Mouse (Mus musculus): ENCODE data around the gene Emp3. TPM values are rescaled to one million over a fixed set of nuclear protein-coding genes. Genes with fewer than 3 reads are reported as not detected.
"Not testable (repeated sequence)": the region's sequence is repeated elsewhere in the genome, so short reads cannot be mapped to it uniquely, and the experiment has no call there.

The Emp3 gene
- polyA plus RNA-seq, 1 experiment from 2014 or later, result 48.2 TPM

DNA sequence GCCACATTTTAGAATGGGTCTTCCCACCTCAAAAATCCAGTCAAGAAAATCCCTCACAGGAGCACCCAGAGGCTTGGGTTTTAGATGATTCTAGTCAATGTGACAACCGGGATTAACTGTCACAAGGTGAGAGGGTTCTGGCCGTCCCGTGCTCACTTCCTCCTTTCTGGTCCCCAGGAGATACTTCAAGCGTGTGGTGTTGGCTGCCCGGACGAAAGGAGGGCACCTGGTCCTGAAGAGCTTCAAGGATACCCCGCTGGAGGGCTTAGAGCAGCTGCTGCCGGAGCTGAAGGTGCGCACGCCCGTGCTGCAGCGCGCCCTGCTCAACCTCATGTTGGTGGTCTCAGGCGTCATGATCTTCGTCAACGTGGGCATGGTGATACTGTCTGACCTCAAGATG lies 12.1 kb downstream of the Emp3 start:
- H3K27me3 ChIP-seq (replicated peaks), result no peaks in the 10 kb centered on the region
- H3K4me3 ChIP-seq (replicated peaks), result no peak overlapping the region
- peaks cover 24% of the 10 kb centered on the region for H3K36me3 ChIP-seq
- 96% methylated on average over 16 of the region's 16 CpGs for WGBS
- no peak overlapping the region for H3K4me2 ChIP-seq
- no peak overlapping the region for H3K9ac ChIP-seq (replicated peaks)
- H3K27ac ChIP-seq (replicated peaks), result no peak overlapping the region
- H3K9me3 ChIP-seq (replicated peaks), result no peaks in the 10 kb centered on the region
- no peaks in the 10 kb centered on the region for H3K4me1 ChIP-seq
- ATAC-seq (ENCODE audit: low FRiP score), result no peak

- Histone ChIP-seq H3K4me3 (replicated peaks) (no peak overlapping the region), H3K4me1 (no peaks in the 10 kb centered on the region), H3K9ac (replicated peaks) (no peak overlapping the region), H3K27me3 (replicated peaks) (no peaks in the 10 kb centered on the region), H3K27ac (replicated peaks) (no peak overlapping the region), H3K36me3 (peaks cover 24% of the 10 kb centered on the region), H3K4me2 (no peak overlapping the region), H3K9me3 (replicated peaks) (no peaks in the 10 kb centered on the region)
- ATAC-seq (ENCODE audit: low FRiP score), result no peak
Observed at GRCm38 (mm10) chr7:45908384-45908783, 12.8 kb downstream of the Emp3 start.

GRCm38 (mm10) chr7:45906622-45907021 lies 14.6 kb downstream of the Emp3 start:
- H3K27me3 ChIP-seq (replicated peaks), result no peaks in the 10 kb centered on the region
- no peak overlapping the region for H3K4me3 ChIP-seq (replicated peaks)
- no peaks in the 10 kb centered on the region for H3K4me1 ChIP-seq
- H3K36me3 ChIP-seq, result peaks cover 24% of the 10 kb centered on the region
- H3K4me2 ChIP-seq, result no peak overlapping the region
- WGBS, result 92% methylated on average over 9 of the region's 9 CpGs
- H3K27ac ChIP-seq (replicated peaks), result no peak overlapping the region
- no peaks in the 10 kb centered on the region for H3K9me3 ChIP-seq (replicated peaks)
- no peak for ATAC-seq (ENCODE audit: low FRiP score)
- no peak overlapping the region for H3K9ac ChIP-seq (replicated peaks)

GRCm38 (mm10) chr7:45902481-45903002 lies 18.7 kb downstream of the Emp3 start:
- Histone ChIP-seq H3K4me2 (no peak overlapping the region), H3K4me1 (peaks cover 8% of the 10 kb centered on the region), H3K9me3 (replicated peaks) (no peaks in the 10 kb centered on the region), H3K27ac (replicated peaks) (no peak overlapping the region), H3K36me3 (0 out of 2 replicates have a peak, but pooled peaks cover 4% of the 10 kb centered on the region), H3K27me3 (replicated peaks) (no peaks in the 10 kb centered on the region), H3K4me3 (replicated peaks) (no peak overlapping the region), H3K9ac (replicated peaks) (no peak overlapping the region)
- WGBS, result 82% methylated on average over 12 of the region's 12 CpGs
- ATAC-seq (ENCODE audit: low FRiP score), result no peak

GRCm38 (mm10) chr7:45901562-45901961 lies 19.6 kb downstream of the Emp3 start:
- no peak overlapping the region for H3K27ac ChIP-seq (replicated peaks)
- WGBS, result 57% methylated on average over 5 of the region's 5 CpGs
- no peaks in the 10 kb centered on the region for H3K27me3 ChIP-seq (replicated peaks)
- no peak overlapping the region for H3K4me3 ChIP-seq (replicated peaks)
- H3K4me2 ChIP-seq, result no peak overlapping the region
- peaks cover 11% of the 10 kb centered on the region for H3K4me1 ChIP-seq
- no peak overlapping the region for H3K9ac ChIP-seq (replicated peaks)
- H3K9me3 ChIP-seq (replicated peaks), result no peaks in the 10 kb centered on the region
- no peak for ATAC-seq (ENCODE audit: low FRiP score)
- H3K36me3 ChIP-seq, result no peaks in the 10 kb centered on the region

GRCm38 (mm10) chr7:45898125-45898524 lies 23.1 kb downstream of the Emp3 start:
- ATAC-seq (ENCODE audit: low FRiP score); H3K27me3 ChIP-seq (replicated peaks); H3K36me3 ChIP-seq; H3K9me3 ChIP-seq (replicated peaks); H3K9ac ChIP-seq (replicated peaks); H3K27ac ChIP-seq (replicated peaks): not testable (repeated sequence)
- H3K4me3 ChIP-seq (replicated peaks), result peak overlapping the region; percentile 56; the same call in 1 of the 2 replicates
- peaks cover 15% of the 10 kb centered on the region for H3K4me1 ChIP-seq
- peak overlapping the region; percentile 92 for H3K4me2 ChIP-seq
- 47% methylated on average over 4 of the region's 4 CpGs for WGBS

DNA sequence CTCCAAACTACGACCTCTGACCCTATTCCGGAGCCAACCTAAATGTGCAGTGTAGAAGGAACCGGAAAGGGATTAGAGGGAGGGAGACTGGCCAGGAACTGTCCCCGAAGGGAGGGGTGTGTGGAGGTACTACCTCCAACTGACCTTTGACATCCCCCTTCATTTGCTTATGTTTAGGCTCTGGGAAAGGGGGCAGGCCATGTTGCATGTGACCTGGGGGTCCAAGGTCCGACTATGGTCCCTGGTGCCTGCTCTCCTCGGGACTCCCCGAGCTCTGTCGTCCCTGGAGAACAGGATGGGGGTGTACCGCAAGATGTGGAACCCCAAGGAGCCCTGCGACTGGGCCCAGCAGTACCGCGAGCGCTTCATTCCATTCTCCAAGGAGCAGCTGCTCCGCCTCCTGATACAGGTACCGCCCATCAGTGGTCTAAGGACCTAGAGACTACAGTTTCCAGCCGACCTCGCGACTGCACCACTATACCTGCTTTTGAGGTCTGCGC lies 23.9 kb downstream of the Emp3 start:
- Histone ChIP-seq H3K4me1 (peaks cover 15% of the 10 kb centered on the region), H3K4me2 (peak overlapping the region; percentile 92), H3K27me3 (replicated peaks) (no peaks in the 10 kb centered on the region), H3K27ac (replicated peaks) (peak overlapping the region; percentile 84), H3K36me3 (no peaks in the 10 kb centered on the region), H3K4me3 (replicated peaks) (peak overlapping the region; percentile 56), H3K9ac (replicated peaks) (peak overlapping the region; percentile 64), H3K9me3 (replicated peaks) (no peaks in the 10 kb centered on the region)
- WGBS, result 2% methylated on average over 19 of the region's 19 CpGs
- ATAC-seq (ENCODE audit: low FRiP score), result peak; percentile 65

DNA sequence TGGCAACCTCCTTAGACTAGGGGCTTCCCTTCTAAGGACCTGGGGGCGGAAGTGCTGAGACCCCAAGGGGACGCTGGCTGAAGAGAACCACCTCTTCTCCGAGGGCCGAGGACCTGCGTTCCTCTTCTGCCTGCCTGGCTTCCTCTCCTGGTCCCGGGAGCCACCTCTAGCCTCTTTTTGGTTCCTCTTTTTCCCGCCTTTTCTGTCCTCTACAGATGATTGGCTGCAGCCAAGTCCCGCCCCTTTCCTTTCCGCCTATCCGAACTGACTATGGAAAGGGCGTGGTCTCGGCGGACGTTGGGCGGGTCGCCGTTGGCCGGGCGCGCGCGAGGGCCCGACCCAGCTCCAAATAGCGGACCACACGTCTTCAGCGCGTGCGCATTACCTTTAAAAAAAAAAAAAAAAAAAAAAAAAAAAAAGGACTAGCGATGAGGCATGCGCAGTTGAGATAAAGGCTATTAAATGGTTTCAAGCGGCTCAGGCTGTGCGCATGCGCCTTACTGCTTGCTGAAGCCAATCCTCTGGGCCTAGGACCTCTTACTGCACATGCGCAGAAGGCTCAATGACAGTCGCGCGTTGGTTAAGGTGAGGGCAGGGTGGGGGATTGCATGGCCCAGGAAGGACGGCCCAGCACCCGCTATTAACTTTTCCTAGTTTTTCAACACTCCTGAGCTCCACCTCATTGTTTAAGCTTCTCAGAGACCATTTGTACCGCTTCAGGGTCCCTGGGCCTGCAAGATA lies 24.5 kb downstream of the Emp3 start, which contains the start of the genes Syngr4 and Tmem143:
Syngr4 (minus strand) TSS at position 198 of the 741 bp plus-strand sequence.
Tmem143 (plus strand) TSS at position 425 of the 741 bp plus-strand sequence.
- Histone ChIP-seq H3K4me1 (peaks cover 15% of the 10 kb centered on the region), H3K27ac (replicated peaks) (peak within 1 kb of the TSS; percentile 84), H3K27me3 (replicated peaks) (no peaks in the 10 kb centered on the region), H3K9me3 (replicated peaks) (no peaks in the 10 kb centered on the region), H3K36me3 (no peaks in the 10 kb centered on the region), H3K4me3 (replicated peaks) (peak within 1 kb of the TSS; percentile 56), H3K9ac (replicated peaks) (peak within 1 kb of the TSS; percentile 64), H3K4me2 (peak within 1 kb of the TSS; percentile 92)
- under 1% methylated on average over 40 of the region's 40 CpGs for WGBS
- ATAC-seq (ENCODE audit: low FRiP score), result peak; percentile 93

DNA sequence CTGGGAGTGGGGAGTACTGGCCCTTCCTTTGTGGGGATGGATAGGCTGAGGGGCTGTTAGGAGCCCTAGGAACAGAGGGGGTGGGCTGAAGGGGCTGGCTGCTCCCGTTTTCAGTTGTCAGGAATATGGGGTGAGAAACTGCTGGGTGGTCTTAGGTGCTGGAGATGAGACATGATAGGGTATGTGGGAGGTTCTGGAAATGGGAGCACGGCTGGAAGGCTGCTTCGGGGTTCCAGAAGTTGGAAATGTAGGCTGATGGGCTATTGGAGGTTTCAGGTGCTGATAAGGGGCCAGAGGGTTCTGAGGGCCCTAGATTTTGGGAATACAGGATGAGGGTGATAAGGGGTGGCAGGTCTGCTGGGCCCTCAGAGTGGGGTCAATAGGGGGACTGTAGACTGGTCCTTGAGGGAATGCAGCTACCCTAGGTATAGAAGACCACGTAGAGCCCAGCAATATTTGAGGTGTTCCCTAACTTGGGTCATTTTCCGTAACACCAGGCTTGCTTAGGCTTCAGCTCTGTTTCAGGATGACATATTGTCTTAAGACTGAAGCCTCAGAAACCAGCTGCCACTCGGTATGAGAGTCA lies 25.2 kb downstream of the Emp3 start:
- no peaks in the 10 kb centered on the region for H3K36me3 ChIP-seq
- peaks cover 15% of the 10 kb centered on the region for H3K4me1 ChIP-seq
- 73% methylated on average over 6 of the region's 6 CpGs for WGBS
- no peaks in the 10 kb centered on the region for H3K27me3 ChIP-seq (replicated peaks)
- no peak overlapping the region for H3K27ac ChIP-seq (replicated peaks)
- no peak overlapping the region for H3K9ac ChIP-seq (replicated peaks)
- ATAC-seq (ENCODE audit: low FRiP score), result peak; percentile 27
- peak overlapping the region; percentile 56 for H3K4me3 ChIP-seq (replicated peaks)
- no peaks in the 10 kb centered on the region for H3K9me3 ChIP-seq (replicated peaks)
- peak overlapping the region; percentile 92 for H3K4me2 ChIP-seq

- Histone ChIP-seq H3K27me3 (replicated peaks) (no peaks in the 10 kb centered on the region), H3K9me3 (replicated peaks) (no peaks in the 10 kb centered on the region), H3K27ac (replicated peaks) (no peak overlapping the region), H3K4me3 (replicated peaks) (no peak overlapping the region), H3K4me2 (no peak overlapping the region), H3K9ac (replicated peaks) (no peak overlapping the region), H3K36me3 (no peaks in the 10 kb centered on the region), H3K4me1 (peaks cover 8% of the 10 kb centered on the region)
- ATAC-seq (ENCODE audit: low FRiP score), result no peak
- WGBS, result 83% methylated on average over 2 of the region's 2 CpGs
Observed at GRCm38 (mm10) chr7:45892651-45893050, 28.6 kb downstream of the Emp3 start.

- H3K27ac ChIP-seq (replicated peaks), result no peak overlapping the region
- no peaks in the 10 kb centered on the region for H3K9me3 ChIP-seq (replicated peaks)
- WGBS, result 37% methylated on average over 3 of the region's 3 CpGs
- H3K4me3 ChIP-seq (replicated peaks), result no peak overlapping the region
- H3K27me3 ChIP-seq (replicated peaks), result no peaks in the 10 kb centered on the region
- no peak overlapping the region for H3K9ac ChIP-seq (replicated peaks)
- ATAC-seq (ENCODE audit: low FRiP score), result no peak
- peaks cover 33% of the 10 kb centered on the region for H3K36me3 ChIP-seq
- no peak overlapping the region for H3K4me2 ChIP-seq
- H3K4me1 ChIP-seq, result no peaks in the 10 kb centered on the region
Observed at GRCm38 (mm10) chr7:45887246-45887645, 34.0 kb downstream of the Emp3 start.

- Histone ChIP-seq H3K4me2 (no peak overlapping the region), H3K36me3 (peaks cover 92% of the 10 kb centered on the region), H3K27ac (replicated peaks) (no peak overlapping the region), H3K27me3 (replicated peaks) (no peaks in the 10 kb centered on the region), H3K4me1 (no peaks in the 10 kb centered on the region), H3K9ac (replicated peaks) (no peak overlapping the region), H3K9me3 (replicated peaks) (no peaks in the 10 kb centered on the region), H3K4me3 (replicated peaks) (no peak overlapping the region)
- WGBS, result 96% methylated on average over 2 of the region's 2 CpGs
- ATAC-seq (ENCODE audit: low FRiP score), result no peak
Observed at GRCm38 (mm10) chr7:45881011-45881410, 40.2 kb downstream of the Emp3 start.

Measured in neural tube, embryonic 15.5 days (tissue).